Mouse (Mus musculus): Measurements from ENCODE around the gene Irx6. TPM values are rescaled to one million over a fixed set of nuclear protein-coding genes. Genes with fewer than 3 reads are reported as not detected.

The Irx6 gene
- total RNA-seq (2021) = not detected
- long read RNA-seq, experiment 1 = 0 reads
- long read RNA-seq, experiment 2 = 0 reads

GRCm38 (mm10) chr8:92674244-92675128 is at the start of gene Irx6:
Gene Irx6 (plus strand): TSS chr8:92674288.
- DNase-seq = peak; percentile 3

- no peak for DNase-seq
These were observed 45.1 kb upstream of the Irx6 start for GRCm38 (mm10) chr8:92628711-92629650.

GRCm38 (mm10) chr8:92633199-92633598 is 40.9 kb upstream of the Irx6 start:
- no peak for DNase-seq

- DNase-seq = no peak
These were observed 33.3 kb upstream of the Irx6 start for GRCm38 (mm10) chr8:92640820-92641219.

GRCm38 (mm10) chr8:92646637-92647036 is 27.5 kb upstream of the Irx6 start:
- DNase-seq = peak; percentile 8

- DNase-seq = no peak
These were observed 9.9 kb upstream of the Irx6 start for GRCm38 (mm10) chr8:92664207-92664606.

- no peak for DNase-seq
These were observed 3.9 kb upstream of the Irx6 start for GRCm38 (mm10) chr8:92670236-92670635.

- DNase-seq = no peak
These were observed 3.4 kb upstream of the Irx6 start for GRCm38 (mm10) chr8:92670656-92671195.

- no peak for DNase-seq
These were observed 2.2 kb upstream of the Irx6 start for GRCm38 (mm10) chr8:92671892-92672291.

GRCm38 (mm10) chr8:92673101-92673500 is 987 bp upstream of the Irx6 start:
- DNase-seq = no peak

GRCm38 (mm10) chr8:92673555-92674243 is 389 bp upstream of the Irx6 start:
- peak; percentile 76 for DNase-seq

GRCm38 (mm10) chr8:92678407-92678806 is 4.3 kb downstream of the Irx6 start:
- no peak for DNase-seq

GRCm38 (mm10) chr8:92697361-92697760 is 23.3 kb downstream of the Irx6 start:
- DNase-seq = no peak

GRCm38 (mm10) chr8:92698411-92698810 is 24.3 kb downstream of the Irx6 start:
- DNase-seq = no peak

- DNase-seq = no peak
These were observed 25.9 kb downstream of the Irx6 start for GRCm38 (mm10) chr8:92699922-92700540.

- peak; percentile 54 for DNase-seq
These were observed 29.3 kb downstream of the Irx6 start for GRCm38 (mm10) chr8:92703375-92703774.

- no peak for DNase-seq
These were observed 32.2 kb downstream of the Irx6 start for GRCm38 (mm10) chr8:92706311-92706710.

GRCm38 (mm10) chr8:92713286-92713685 is 39.2 kb downstream of the Irx6 start:
- no peak for DNase-seq

GRCm38 (mm10) chr8:92717418-92717817 is 43.3 kb downstream of the Irx6 start:
- no peak for DNase-seq

GRCm38 (mm10) chr8:92718057-92718456 is 44.0 kb downstream of the Irx6 start:
- no peak for DNase-seq

- DNase-seq = peak; percentile 53
These were observed 47.3 kb downstream of the Irx6 start for GRCm38 (mm10) chr8:92721266-92721935.

Data from adrenal gland, postnatal 10 days (tissue).